Mouse (Mus musculus): ENCODE measurements around the gene 4930432M17Rik.

4930432M17Rik gene

GRCm38 (mm10) chr3:121670462-121670861 is at the start of gene 4930432M17Rik:
TSS of gene 4930432M17Rik (plus strand) at chr3:121670762.
- DNase-seq (ENCODE audit: low read depth, low spot score) = no peak

- no peak for DNase-seq (ENCODE audit: low read depth, low spot score)
Observed at GRCm38 (mm10) chr3:121625662-121626061, 44.9 kb upstream of the 4930432M17Rik start.

- DNase-seq (ENCODE audit: low read depth, low spot score) = no peak
Observed at GRCm38 (mm10) chr3:121626273-121626672, 44.3 kb upstream of the 4930432M17Rik start.

GRCm38 (mm10) chr3:121628245-121628644 is 42.3 kb upstream of the 4930432M17Rik start:
- DNase-seq (ENCODE audit: low read depth, low spot score) = no peak

GRCm38 (mm10) chr3:121630626-121631025 is 39.9 kb upstream of the 4930432M17Rik start:
- no peak for DNase-seq (ENCODE audit: low read depth, low spot score)

GRCm38 (mm10) chr3:121634963-121635362 is 35.6 kb upstream of the 4930432M17Rik start:
- no peak for DNase-seq (ENCODE audit: low read depth, low spot score)

GRCm38 (mm10) chr3:121635505-121635904 is 35.1 kb upstream of the 4930432M17Rik start:
- DNase-seq (ENCODE audit: low read depth, low spot score) = no peak

- no peak for DNase-seq (ENCODE audit: low read depth, low spot score)
Observed at GRCm38 (mm10) chr3:121636315-121636714, 34.2 kb upstream of the 4930432M17Rik start.

GRCm38 (mm10) chr3:121636748-121637147 is 33.8 kb upstream of the 4930432M17Rik start:
- DNase-seq (ENCODE audit: low read depth, low spot score) = no peak

GRCm38 (mm10) chr3:121637792-121638191 is 32.8 kb upstream of the 4930432M17Rik start:
- no peak for DNase-seq (ENCODE audit: low read depth, low spot score)

GRCm38 (mm10) chr3:121638241-121638640 is 32.3 kb upstream of the 4930432M17Rik start:
- DNase-seq (ENCODE audit: low read depth, low spot score) = no peak

GRCm38 (mm10) chr3:121640611-121641010 is 30.0 kb upstream of the 4930432M17Rik start:
- DNase-seq (ENCODE audit: low read depth, low spot score) = no peak

- no peak for DNase-seq (ENCODE audit: low read depth, low spot score)
Observed at GRCm38 (mm10) chr3:121643236-121643635, 27.3 kb upstream of the 4930432M17Rik start.

- no peak for DNase-seq (ENCODE audit: low read depth, low spot score)
Observed at GRCm38 (mm10) chr3:121645447-121645846, 25.1 kb upstream of the 4930432M17Rik start.

- no peak for DNase-seq (ENCODE audit: low read depth, low spot score)
Observed at GRCm38 (mm10) chr3:121646364-121647048, 24.1 kb upstream of the 4930432M17Rik start.

- DNase-seq (ENCODE audit: low read depth, low spot score) = no peak
Observed at GRCm38 (mm10) chr3:121648238-121648778, 22.3 kb upstream of the 4930432M17Rik start.

GRCm38 (mm10) chr3:121650052-121650671 is 20.4 kb upstream of the 4930432M17Rik start:
- no peak for DNase-seq (ENCODE audit: low read depth, low spot score)

GRCm38 (mm10) chr3:121651710-121652109 is 18.9 kb upstream of the 4930432M17Rik start:
- DNase-seq (ENCODE audit: low read depth, low spot score) = no peak

- no peak for DNase-seq (ENCODE audit: low read depth, low spot score)
Observed at GRCm38 (mm10) chr3:121652186-121652585, 18.4 kb upstream of the 4930432M17Rik start.

GRCm38 (mm10) chr3:121656922-121657321 is 13.6 kb upstream of the 4930432M17Rik start:
- no peak for DNase-seq (ENCODE audit: low read depth, low spot score)

GRCm38 (mm10) chr3:121662705-121663469 is 7.7 kb upstream of the 4930432M17Rik start:
- DNase-seq (ENCODE audit: low read depth, low spot score) = no peak

GRCm38 (mm10) chr3:121663470-121663847 is 7.1 kb upstream of the 4930432M17Rik start:
- no peak for DNase-seq (ENCODE audit: low read depth, low spot score)

All from CD4-positive helper T cell, adult 2 months (primary cell).